Mouse (Mus musculus) intestine, embryonic 15.5 days (tissue): Measurements from ENCODE around the gene Adam17. TPM values are rescaled to one million over a fixed set of nuclear protein-coding genes. Genes with fewer than 3 reads are reported as not detected.

Experiments
- ATAC-seq: fragments of 200-750 bp; cut with Nextera tagmentation; 2 replicates; pipeline ENCODE4 v1.8.0; 2017; ENCODE audit warnings: moderate TSS enrichment, moderate library complexity
- H3K27ac ChIP-seq: fragments of 300-500 bp; sonication (generic); 2 replicates; pipeline ENCODE4 v1.5.1; 2015; ENCODE audit warnings: mild to moderate bottlenecking, inconsistent platforms
- H3K27me3 ChIP-seq: fragments of 300-500 bp; sonication (generic); replicated peaks from 2 replicates; pipeline ENCODE4 v1.6.1; 2015; ENCODE audit warnings: inconsistent platforms
- H3K36me3 ChIP-seq: fragments of 300-500 bp; sonication (generic); 2 replicates; pipeline ENCODE4 v1.6.1; 2015; ENCODE audit warnings: inconsistent platforms
- H3K4me1 ChIP-seq: fragments of 300-500 bp; sonication (generic); replicated peaks from 2 replicates; pipeline ENCODE4 v1.6.1; 2015; ENCODE audit warnings: inconsistent platforms
- H3K4me2 ChIP-seq: fragments of 300-500 bp; sonication (generic); replicated peaks from 2 replicates; pipeline ENCODE4 v1.6.1; 2015; ENCODE audit warnings: mild to moderate bottlenecking, inconsistent platforms
- H3K4me3 ChIP-seq: fragments of 300-500 bp; sonication (generic); replicated peaks from 2 replicates; pipeline ENCODE4 v1.5.1; 2015; ENCODE audit warnings: inconsistent platforms
- H3K9ac ChIP-seq: fragments of 300-500 bp; sonication (generic); 2 replicates; pipeline ENCODE4 v1.6.1; 2015; ENCODE audit warnings: inconsistent platforms
- H3K9me3 ChIP-seq: fragments of 300-500 bp; sonication (generic); 2 replicates; pipeline ENCODE4 v1.6.1; 2016; ENCODE audit warnings: inconsistent platforms
- WGBS: fragments of 180-500 bp; shearing (Covaris S2); methylation state at CpG from one replicate; pipeline ENCODE4 v1.1.7; 2015; 5-methylcytosine and 5-hydroxymethylcytosine counted together
- polyA plus RNA-seq: library from polyadenylated mRNA; unstranded; fragments of >200 nt; fragmentation: Nextera tagmentation; extraction: Ambion mirVana; gene quantifications from 2 replicates; pipeline ENCODE4 v1.2.1, GENCODE M21; 2015

Gene Adam17
- polyA plus RNA-seq, 1 experiment from 2014 or later: 31.7 TPM

GRCm38 (mm10) chr12:21375376-21376157 is 2.1 kb upstream of the Adam17 start:
- Histone ChIP-seq H3K27ac (no peak overlapping the region), H3K9ac (no peak overlapping the region), H3K4me2 (no peak overlapping the region), H3K27me3 (no peaks in the 10 kb centered on the region), H3K4me1 (no peaks in the 10 kb centered on the region), H3K4me3 (no peak overlapping the region), H3K9me3 (no peaks in the 10 kb centered on the region), H3K36me3 (no peaks in the 10 kb centered on the region)
- 41% methylated on average over 3 of the region's 3 CpGs for WGBS
- ATAC-seq: no peak

GRCm38 (mm10) chr12:21373820-21374475 is 516 bp upstream of the Adam17 start:
- peak; percentile 74 for ATAC-seq
- peak overlapping the region; percentile 63 for H3K4me3 ChIP-seq
- H3K9ac ChIP-seq: peak overlapping the region; percentile 74
- WGBS: 3% methylated on average over 24 of the region's 24 CpGs
- H3K27me3 ChIP-seq: no peaks in the 10 kb centered on the region
- no peaks in the 10 kb centered on the region for H3K36me3 ChIP-seq
- H3K4me2 ChIP-seq: peak overlapping the region; percentile 67
- no peaks in the 10 kb centered on the region for H3K4me1 ChIP-seq
- no peaks in the 10 kb centered on the region for H3K9me3 ChIP-seq
- H3K27ac ChIP-seq: peak overlapping the region; percentile 94

GRCm38 (mm10) chr12:21370035-21370611 is 3.3 kb downstream of the Adam17 start:
- Histone ChIP-seq H3K27ac (no peak overlapping the region), H3K27me3 (no peaks in the 10 kb centered on the region), H3K4me1 (no peaks in the 10 kb centered on the region), H3K4me2 (no peak overlapping the region), H3K4me3 (no peak overlapping the region), H3K9me3 (no peaks in the 10 kb centered on the region), H3K9ac (no peak overlapping the region), H3K36me3 (no peaks in the 10 kb centered on the region)
- ATAC-seq: no peak
- 83% methylated on average over 1 of the region's 1 CpGs for WGBS

GRCm38 (mm10) chr12:21369087-21369410 is 4.4 kb downstream of the Adam17 start:
- Histone ChIP-seq H3K9ac (no peak overlapping the region), H3K4me2 (no peak overlapping the region), H3K4me1 (no peaks in the 10 kb centered on the region), H3K9me3 (no peaks in the 10 kb centered on the region), H3K27me3 (no peaks in the 10 kb centered on the region), H3K27ac (no peak overlapping the region), H3K4me3 (no peak overlapping the region), H3K36me3 (no peaks in the 10 kb centered on the region)
- 94% methylated on average over 5 of the region's 5 CpGs for WGBS
- ATAC-seq: no peak

GRCm38 (mm10) chr12:21368376-21369086 is 4.9 kb downstream of the Adam17 start:
- H3K9ac ChIP-seq: no peak overlapping the region
- H3K27ac ChIP-seq: no peak overlapping the region
- 86% methylated on average over 9 of the region's 9 CpGs for WGBS
- no peaks in the 10 kb centered on the region for H3K27me3 ChIP-seq
- no peak overlapping the region for H3K4me3 ChIP-seq
- no peaks in the 10 kb centered on the region for H3K9me3 ChIP-seq
- H3K4me1 ChIP-seq: no peaks in the 10 kb centered on the region
- no peaks in the 10 kb centered on the region for H3K36me3 ChIP-seq
- no peak overlapping the region for H3K4me2 ChIP-seq
- ATAC-seq: no peak

- ATAC-seq: no peak
- H3K9me3 ChIP-seq: no peaks in the 10 kb centered on the region
- H3K36me3 ChIP-seq: no peaks in the 10 kb centered on the region
- WGBS: 80% methylated on average over 10 of the region's 10 CpGs
- no peak overlapping the region for H3K27ac ChIP-seq
- no peak overlapping the region for H3K9ac ChIP-seq
- H3K4me3 ChIP-seq: no peak overlapping the region
- H3K27me3 ChIP-seq: no peaks in the 10 kb centered on the region
- no peaks in the 10 kb centered on the region for H3K4me1 ChIP-seq
- H3K4me2 ChIP-seq: no peak overlapping the region
Observed at GRCm38 (mm10) chr12:21364624-21365435, 8.6 kb downstream of the Adam17 start.

- Histone ChIP-seq H3K9ac (no peak overlapping the region), H3K36me3 (no peaks in the 10 kb centered on the region), H3K4me2 (no peak overlapping the region), H3K4me3 (no peak overlapping the region), H3K4me1 (no peaks in the 10 kb centered on the region), H3K27me3 (no peaks in the 10 kb centered on the region), H3K9me3 (no peaks in the 10 kb centered on the region), H3K27ac (no peak overlapping the region)
- ATAC-seq: no peak
- 94% methylated on average over 3 of the region's 3 CpGs for WGBS
Observed at GRCm38 (mm10) chr12:21363195-21363594, 10.2 kb downstream of the Adam17 start.

GRCm38 (mm10) chr12:21362686-21363085 is 10.7 kb downstream of the Adam17 start:
- no peak for ATAC-seq
- Histone ChIP-seq H3K4me2 (no peak overlapping the region), H3K27me3 (no peaks in the 10 kb centered on the region), H3K4me1 (no peaks in the 10 kb centered on the region), H3K27ac (no peak overlapping the region), H3K9ac (no peak overlapping the region), H3K4me3 (no peak overlapping the region), H3K9me3 (no peaks in the 10 kb centered on the region), H3K36me3 (no peaks in the 10 kb centered on the region)
- 55% methylated on average over 2 of the region's 2 CpGs for WGBS

- Histone ChIP-seq H3K27me3 (no peaks in the 10 kb centered on the region), H3K4me2 (no peak overlapping the region), H3K9ac (no peak overlapping the region), H3K4me3 (no peak overlapping the region), H3K27ac (no peak overlapping the region), H3K9me3 (no peaks in the 10 kb centered on the region), H3K36me3 (peaks cover 23% of the 10 kb centered on the region), H3K4me1 (no peaks in the 10 kb centered on the region)
- no peak for ATAC-seq
- 93% methylated on average over 8 of the region's 8 CpGs for WGBS
Observed at GRCm38 (mm10) chr12:21353681-21354080, 19.8 kb downstream of the Adam17 start.

- H3K4me3 ChIP-seq: no peak overlapping the region
Observed at GRCm38 (mm10) chr12:21350113-21350876, 23.1 kb downstream of the Adam17 start.

GRCm38 (mm10) chr12:21346972-21347371 is 26.5 kb downstream of the Adam17 start:
- H3K4me1 ChIP-seq: no peaks in the 10 kb centered on the region

More at GRCm38 (mm10) chr12:21350113-21350876, 23.1 kb downstream of the Adam17 start:
- H3K4me1 ChIP-seq: no peaks in the 10 kb centered on the region
- ATAC-seq: no peak
- no peak overlapping the region for H3K27ac ChIP-seq
- peaks cover 23% of the 10 kb centered on the region for H3K36me3 ChIP-seq
- WGBS: 86% methylated on average over 7 of the region's 7 CpGs
- H3K4me2 ChIP-seq: no peak overlapping the region
- H3K27me3 ChIP-seq: no peaks in the 10 kb centered on the region
- no peak overlapping the region for H3K9ac ChIP-seq
- H3K9me3 ChIP-seq: no peaks in the 10 kb centered on the region

More at GRCm38 (mm10) chr12:21346972-21347371, 26.5 kb downstream of the Adam17 start:
- Histone ChIP-seq H3K27ac (no peak overlapping the region), H3K27me3 (no peaks in the 10 kb centered on the region), H3K4me2 (no peak overlapping the region), H3K36me3 (peaks cover 11% of the 10 kb centered on the region), H3K9ac (no peak overlapping the region), H3K9me3 (no peaks in the 10 kb centered on the region), H3K4me3 (no peak overlapping the region)
- ATAC-seq: no peak
- WGBS: 86% methylated on average over 7 of the region's 7 CpGs
